Mouse (Mus musculus) midbrain, embryonic 15.5 days (tissue): Measurements from ENCODE around the gene Gm9887. TPM values are rescaled to one million over a fixed set of nuclear protein-coding genes. Genes with fewer than 3 reads are reported as not detected.
"Not testable (repeated sequence)": the region's sequence is repeated elsewhere in the genome, so short reads cannot be mapped to it uniquely, and the experiment has no call there.

Source experiments
- ATAC-seq: fragments of 200-750 bp; cut with Nextera tagmentation; replicated peaks from 2 replicates; pipeline ENCODE4 v1.8.0; 2017; ENCODE audit warnings: moderate TSS enrichment
- H3K27ac ChIP-seq: fragments of 300-500 bp; sonication (generic); 2 replicates; pipeline ENCODE4 v1.5.1; 2015; ENCODE audit warnings: mild to moderate bottlenecking, inconsistent platforms
- H3K27me3 ChIP-seq: fragments of 300-500 bp; sonication (generic); replicated peaks from 2 replicates; pipeline ENCODE4 v1.6.1; 2015; ENCODE audit warnings: inconsistent platforms
- H3K36me3 ChIP-seq: fragments of 300-500 bp; sonication (generic); replicated peaks from 2 replicates; pipeline ENCODE4 v1.6.1; 2015; ENCODE audit warnings: inconsistent platforms
- H3K4me1 ChIP-seq: fragments of 300-500 bp; sonication (generic); 2 replicates; pipeline ENCODE4 v1.6.1; 2015; ENCODE audit warnings: inconsistent platforms
- H3K4me2 ChIP-seq: fragments of 300-500 bp; sonication (generic); 2 replicates; pipeline ENCODE4 v1.6.1; 2015; ENCODE audit warnings: inconsistent platforms, mild to moderate bottlenecking, moderate library complexity
- H3K4me3 ChIP-seq: fragments of 300-500 bp; sonication (generic); 2 replicates; pipeline ENCODE4 v1.5.1; 2015; ENCODE audit warnings: mild to moderate bottlenecking, inconsistent platforms
- H3K9ac ChIP-seq: fragments of 300-500 bp; sonication (generic); 2 replicates; pipeline ENCODE4 v1.6.1; 2015; ENCODE audit warnings: mild to moderate bottlenecking, inconsistent platforms
- H3K9me3 ChIP-seq: fragments of 300-500 bp; sonication (generic); 2 replicates; pipeline ENCODE4 v1.6.1; 2016; ENCODE audit warnings: inconsistent platforms
- WGBS: fragments of 180-500 bp; shearing (Covaris S2); methylation state at CpG from one replicate; pipeline ENCODE4 v1.1.7; 2015; ENCODE audit warnings: mixed read lengths; 5-methylcytosine and 5-hydroxymethylcytosine counted together
- polyA plus RNA-seq: library from polyadenylated mRNA; unstranded; fragments of >200 nt; fragmentation: Nextera tagmentation; extraction: Ambion mirVana; gene quantifications from 2 replicates; pipeline ENCODE4 v1.2.1, GENCODE M21; 2015

The Gm9887 gene
- polyA plus RNA-seq, 1 experiment from 2014 or later = 1.0 TPM

- Histone ChIP-seq H3K4me3 (no peak overlapping the region), H3K4me2 (no peak overlapping the region), H3K27me3 (no peaks in the 10 kb centered on the region), H3K36me3 (no peaks in the 10 kb centered on the region), H3K27ac (no peak overlapping the region), H3K9me3 (no peaks in the 10 kb centered on the region), H3K9ac (no peak overlapping the region), H3K4me1 (no peaks in the 10 kb centered on the region)
- WGBS = 64% methylated on average over 9 of the region's 9 CpGs
- no peak for ATAC-seq
These were observed 29.8 kb upstream of the Gm9887 start for GRCm38 (mm10) chr12:69402100-69402499.

GRCm38 (mm10) chr12:69400871-69401286 lies 28.6 kb upstream of the Gm9887 start:
- H3K4me2 ChIP-seq = no peak overlapping the region
- 39% methylated on average over 2 of the region's 2 CpGs for WGBS
- no peaks in the 10 kb centered on the region for H3K4me1 ChIP-seq
- no peak overlapping the region for H3K4me3 ChIP-seq
- no peak overlapping the region for H3K27ac ChIP-seq
- H3K27me3 ChIP-seq = no peaks in the 10 kb centered on the region
- H3K36me3 ChIP-seq = no peaks in the 10 kb centered on the region
- no peak overlapping the region for H3K9ac ChIP-seq
- H3K9me3 ChIP-seq = no peaks in the 10 kb centered on the region
- no peak for ATAC-seq

- Histone ChIP-seq H3K27me3 (no peaks in the 10 kb centered on the region), H3K4me3 (no peak overlapping the region), H3K27ac (no peak overlapping the region), H3K9me3 (no peaks in the 10 kb centered on the region), H3K4me1 (no peaks in the 10 kb centered on the region), H3K36me3 (no peaks in the 10 kb centered on the region), H3K4me2 (no peak overlapping the region), H3K9ac (no peak overlapping the region)
- ATAC-seq = no peak
- WGBS = 86% methylated on average over 4 of the region's 4 CpGs
These were observed 28.1 kb upstream of the Gm9887 start for GRCm38 (mm10) chr12:69400367-69400766.

- no peaks in the 10 kb centered on the region for H3K4me1 ChIP-seq
- no peaks in the 10 kb centered on the region for H3K27me3 ChIP-seq
- no peak overlapping the region for H3K9ac ChIP-seq
- no peak overlapping the region for H3K4me2 ChIP-seq
- 78% methylated on average over 6 of the region's 6 CpGs for WGBS
- no peak overlapping the region for H3K27ac ChIP-seq
- H3K9me3 ChIP-seq = no peaks in the 10 kb centered on the region
- no peaks in the 10 kb centered on the region for H3K36me3 ChIP-seq
- no peak for ATAC-seq
- H3K4me3 ChIP-seq = no peak overlapping the region
These were observed 22.2 kb upstream of the Gm9887 start for GRCm38 (mm10) chr12:69394456-69394855.

- Histone ChIP-seq H3K27me3 (no peaks in the 10 kb centered on the region), H3K36me3 (no peaks in the 10 kb centered on the region), H3K27ac (no peak overlapping the region), H3K4me3 (no peak overlapping the region), H3K9me3 (no peaks in the 10 kb centered on the region), H3K4me2 (no peak overlapping the region), H3K4me1 (no peaks in the 10 kb centered on the region), H3K9ac (no peak overlapping the region)
- no peak for ATAC-seq
- WGBS = 81% methylated on average over 10 of the region's 10 CpGs
These were observed 20.8 kb upstream of the Gm9887 start for GRCm38 (mm10) chr12:69393076-69393475.

GRCm38 (mm10) chr12:69390000-69390698 lies 17.9 kb upstream of the Gm9887 start:
- no peaks in the 10 kb centered on the region for H3K4me1 ChIP-seq
- H3K4me3 ChIP-seq = no peak overlapping the region
- H3K36me3 ChIP-seq = no peaks in the 10 kb centered on the region
- no peak overlapping the region for H3K27ac ChIP-seq
- H3K9me3 ChIP-seq = no peaks in the 10 kb centered on the region
- no peak overlapping the region for H3K9ac ChIP-seq
- no peak for ATAC-seq
- H3K27me3 ChIP-seq = no peaks in the 10 kb centered on the region
- 83% methylated on average over 7 of the region's 7 CpGs for WGBS
- H3K4me2 ChIP-seq = no peak overlapping the region

GRCm38 (mm10) chr12:69389273-69389938 lies 17.1 kb upstream of the Gm9887 start:
- 67% methylated on average over 7 of the region's 7 CpGs for WGBS
- Histone ChIP-seq H3K9me3 (no peaks in the 10 kb centered on the region), H3K4me1 (no peaks in the 10 kb centered on the region), H3K4me3 (no peak overlapping the region), H3K9ac (no peak overlapping the region), H3K36me3 (no peaks in the 10 kb centered on the region), H3K27ac (no peak overlapping the region), H3K27me3 (no peaks in the 10 kb centered on the region), H3K4me2 (no peak overlapping the region)
- ATAC-seq = no peak

- WGBS = 85% methylated on average over 10 of the region's 10 CpGs
- ATAC-seq = no peak
These were observed 16.1 kb upstream of the Gm9887 start for GRCm38 (mm10) chr12:69388321-69388869.

GRCm38 (mm10) chr12:69386281-69386732 lies 14.0 kb upstream of the Gm9887 start:
- not testable (repeated sequence) for H3K9ac ChIP-seq, H3K4me3 ChIP-seq, H3K4me1 ChIP-seq, H3K36me3 ChIP-seq, H3K4me2 ChIP-seq, ATAC-seq, H3K9me3 ChIP-seq, H3K27me3 ChIP-seq, H3K27ac ChIP-seq
- WGBS = 65% methylated on average over 7 of the region's 12 CpGs

More at GRCm38 (mm10) chr12:69388321-69388869, 16.1 kb upstream of the Gm9887 start:
- no peak overlapping the region for H3K4me3 ChIP-seq
- no peaks in the 10 kb centered on the region for H3K9me3 ChIP-seq
- no peaks in the 10 kb centered on the region for H3K27me3 ChIP-seq
- no peak overlapping the region for H3K4me2 ChIP-seq
- no peak overlapping the region for H3K9ac ChIP-seq
- no peak overlapping the region for H3K27ac ChIP-seq
- no peaks in the 10 kb centered on the region for H3K36me3 ChIP-seq
- no peaks in the 10 kb centered on the region for H3K4me1 ChIP-seq

GRCm38 (mm10) chr12:69385542-69386280 lies 13.5 kb upstream of the Gm9887 start:
- Histone ChIP-seq H3K9ac (no peak overlapping the region), H3K9me3 (no peaks in the 10 kb centered on the region), H3K27me3 (no peaks in the 10 kb centered on the region), H3K4me1 (no peaks in the 10 kb centered on the region), H3K27ac (no peak overlapping the region), H3K36me3 (no peaks in the 10 kb centered on the region), H3K4me2 (no peak overlapping the region), H3K4me3 (no peak overlapping the region)
- ATAC-seq = no peak
- 66% methylated on average over 6 of the region's 6 CpGs for WGBS

GRCm38 (mm10) chr12:69384606-69385005 lies 12.3 kb upstream of the Gm9887 start:
- WGBS = 88% methylated on average over 5 of the region's 5 CpGs
- Histone ChIP-seq H3K36me3 (no peaks in the 10 kb centered on the region), H3K9me3 (no peaks in the 10 kb centered on the region), H3K27ac (no peak overlapping the region), H3K27me3 (no peaks in the 10 kb centered on the region), H3K4me3 (no peak overlapping the region), H3K9ac (no peak overlapping the region), H3K4me1 (no peaks in the 10 kb centered on the region), H3K4me2 (no peak overlapping the region)
- ATAC-seq = no peak

- no peak overlapping the region for H3K27ac ChIP-seq
These were observed 10.6 kb upstream of the Gm9887 start for GRCm38 (mm10) chr12:69382880-69383279.

More at GRCm38 (mm10) chr12:69382880-69383279, 10.6 kb upstream of the Gm9887 start:
- H3K4me1 ChIP-seq = no peaks in the 10 kb centered on the region
- H3K9me3 ChIP-seq = no peaks in the 10 kb centered on the region
- 94% methylated on average over 1 of the region's 1 CpGs for WGBS
- H3K4me3 ChIP-seq = no peak overlapping the region
- H3K4me2 ChIP-seq = no peak overlapping the region
- no peak for ATAC-seq
- H3K36me3 ChIP-seq = no peaks in the 10 kb centered on the region
- H3K27me3 ChIP-seq = no peaks in the 10 kb centered on the region
- no peak overlapping the region for H3K9ac ChIP-seq
